Mouse (Mus musculus): ENCODE data around the gene Hist1h4h.
"Not testable (repeated sequence)": the region's sequence is repeated elsewhere in the genome, so short reads cannot be mapped to it uniquely, and the experiment has no call there.

The Hist1h4h gene

DNA sequence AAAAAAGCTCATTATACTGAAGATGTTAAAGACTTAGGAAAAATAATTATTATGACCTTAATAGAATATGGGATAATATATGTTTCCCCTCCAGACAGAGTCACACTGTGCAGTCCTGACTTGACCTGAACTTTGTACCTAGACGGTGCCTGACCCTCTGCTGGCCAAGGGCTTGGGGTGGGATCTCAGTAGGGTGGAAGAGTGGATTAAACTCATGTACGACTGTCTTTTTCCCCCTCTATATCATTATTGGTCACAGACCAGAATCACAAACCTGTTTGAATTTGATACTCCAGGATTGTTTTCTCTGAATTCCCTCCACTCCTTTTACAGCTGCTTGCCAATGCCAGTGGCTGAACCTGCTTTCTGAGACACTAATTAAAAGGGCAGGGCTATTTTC is 29.8 kb downstream of the Hist1h4h start:
- DNase-seq: not testable (repeated sequence)

DNA sequence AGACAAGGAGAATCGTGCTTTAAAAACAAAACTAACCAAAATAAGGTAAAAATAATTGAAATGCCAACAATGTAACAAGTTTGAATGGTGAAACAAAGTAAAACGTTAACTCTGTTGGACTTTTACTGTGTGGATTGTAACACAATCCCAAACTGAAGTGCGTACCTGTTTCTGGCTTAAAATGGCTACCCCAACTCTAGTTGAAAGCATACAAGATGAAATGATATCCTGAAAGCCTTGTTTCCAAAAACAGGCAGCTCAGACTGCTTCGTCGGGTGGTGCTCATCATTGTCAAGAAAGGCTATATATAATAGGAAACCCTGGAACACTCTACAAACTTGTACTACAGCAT is 30.7 kb downstream of the Hist1h4h start:
- not testable (repeated sequence) for DNase-seq

DNA sequence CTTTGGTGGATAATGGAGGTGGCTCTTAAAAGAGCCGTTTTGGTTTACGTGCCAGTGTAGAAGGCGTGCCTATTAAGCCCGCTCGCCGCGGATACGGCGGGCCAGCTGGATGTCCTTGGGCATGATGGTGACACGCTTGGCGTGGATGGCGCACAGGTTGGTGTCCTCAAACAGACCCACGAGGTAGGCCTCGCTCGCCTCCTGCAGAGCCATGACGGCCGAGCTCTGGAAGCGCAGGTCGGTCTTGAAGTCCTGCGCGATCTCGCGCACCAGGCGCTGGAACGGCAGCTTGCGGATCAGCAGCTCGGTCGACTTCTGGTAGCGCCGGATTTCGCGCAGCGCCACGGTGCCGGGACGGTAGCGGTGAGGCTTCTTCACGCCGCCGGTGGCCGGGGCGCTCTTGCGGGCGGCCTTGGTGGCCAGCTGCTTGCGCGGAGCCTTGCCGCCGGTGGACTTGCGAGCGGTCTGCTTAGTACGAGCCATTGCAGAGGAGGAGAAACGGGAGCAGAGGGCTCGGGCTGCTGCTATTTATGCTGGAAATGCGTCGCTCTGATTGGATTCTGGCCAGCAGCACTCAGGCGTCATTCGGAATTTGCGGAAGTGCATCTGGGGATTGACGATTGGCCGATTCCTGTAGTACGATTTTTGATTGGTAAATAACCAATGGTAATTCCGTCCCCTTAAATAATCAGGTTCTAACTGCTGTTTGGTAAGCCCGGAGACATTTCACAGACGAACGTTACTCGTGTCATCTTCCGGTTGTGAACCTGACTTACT is 31.2 kb downstream of the Hist1h4h start, which contains the start of gene Hist1h3e:
Gene Hist1h3e, minus strand, starts transcription at position 487 of the 777 bp plus-strand sequence.
- DNase-seq: peak; percentile 95

DNA sequence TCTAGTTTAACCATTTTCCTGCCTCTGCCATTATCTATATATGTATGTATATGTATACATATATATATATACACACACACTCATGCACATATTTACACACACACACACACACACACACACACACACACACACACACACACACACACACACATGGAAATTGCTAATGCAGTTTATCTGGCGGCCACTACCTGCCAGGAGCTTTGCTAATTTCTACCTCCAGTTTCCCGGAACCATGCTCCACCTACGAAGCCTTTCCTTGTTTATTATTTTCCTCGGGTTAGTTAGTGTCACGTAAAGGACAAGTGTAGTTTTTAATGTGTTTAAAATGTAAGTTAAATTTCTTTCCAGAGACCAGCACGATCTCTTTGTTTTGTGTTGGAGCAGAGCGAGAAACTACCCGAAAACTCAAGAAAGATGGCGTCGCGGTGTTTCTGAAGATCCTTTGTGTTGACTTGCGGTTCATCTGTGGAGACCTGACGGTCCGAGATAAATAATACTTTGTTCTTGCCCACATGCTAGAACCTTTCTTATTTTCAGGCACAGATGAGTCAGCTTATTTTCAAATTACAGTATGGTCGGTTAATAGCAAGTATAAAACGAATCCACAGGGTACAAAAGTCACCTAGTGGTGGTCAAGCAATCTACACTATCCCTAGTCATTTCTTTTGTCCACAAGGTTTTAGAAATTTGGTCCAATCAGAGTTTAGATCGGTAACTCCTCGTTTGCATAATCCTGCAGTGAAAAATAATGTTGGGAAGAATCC is 32.0 kb downstream of the Hist1h4h start:
- DNase-seq: peak; percentile 51

DNA sequence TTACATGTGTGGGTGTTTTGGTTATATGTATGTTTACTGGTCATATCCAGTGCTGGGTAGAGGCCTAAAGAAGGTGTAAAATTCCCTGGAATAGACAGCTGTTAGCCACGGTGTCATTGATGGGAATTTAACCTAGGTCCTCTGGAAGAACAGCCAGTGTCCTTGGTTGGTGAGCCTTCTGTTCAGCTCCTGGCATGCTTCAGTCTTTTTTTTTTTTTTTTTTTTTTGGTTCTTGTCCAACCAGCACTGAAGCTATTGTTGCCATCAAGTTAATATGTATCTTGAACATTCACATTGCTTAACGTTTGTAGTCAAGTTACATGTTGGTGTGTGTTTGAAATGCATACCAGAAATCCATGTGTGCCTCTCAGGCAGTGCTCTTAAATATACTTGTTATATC is 33.6 kb downstream of the Hist1h4h start:
- DNase-seq: no peak

DNA sequence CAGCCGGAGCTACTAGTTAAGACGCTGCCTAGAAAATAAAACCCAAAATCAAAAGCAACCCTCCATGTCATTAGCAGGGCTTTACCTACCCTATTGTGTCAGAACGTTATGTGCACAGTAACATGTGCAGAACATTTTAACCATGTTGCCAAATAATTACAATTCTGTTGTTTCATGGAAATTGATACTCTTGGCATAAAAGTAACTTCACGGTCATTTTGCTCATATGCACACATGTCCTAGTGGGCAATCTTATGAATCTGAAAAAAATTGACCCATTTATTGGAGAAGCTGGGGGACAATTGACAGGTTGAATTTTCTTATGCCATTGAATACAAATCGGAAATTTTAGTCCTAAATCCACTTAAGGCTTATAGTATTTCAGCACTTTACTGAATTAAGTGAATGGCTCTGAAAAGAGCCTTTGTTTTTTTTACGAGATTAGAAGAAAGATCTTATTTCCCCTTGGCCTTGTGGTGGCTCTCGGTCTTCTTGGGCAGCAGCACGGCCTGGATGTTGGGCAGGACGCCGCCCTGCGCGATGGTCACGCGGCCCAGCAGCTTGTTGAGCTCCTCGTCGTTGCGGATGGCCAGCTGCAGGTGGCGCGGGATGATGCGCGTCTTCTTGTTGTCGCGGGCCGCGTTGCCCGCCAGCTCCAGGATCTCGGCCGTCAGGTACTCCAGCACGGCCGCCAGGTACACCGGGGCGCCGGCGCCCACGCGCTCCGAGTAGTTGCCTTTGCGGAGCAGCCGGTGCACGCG is 39.6 kb downstream of the Hist1h4h start:
- DNase-seq: not testable (repeated sequence)

DNA sequence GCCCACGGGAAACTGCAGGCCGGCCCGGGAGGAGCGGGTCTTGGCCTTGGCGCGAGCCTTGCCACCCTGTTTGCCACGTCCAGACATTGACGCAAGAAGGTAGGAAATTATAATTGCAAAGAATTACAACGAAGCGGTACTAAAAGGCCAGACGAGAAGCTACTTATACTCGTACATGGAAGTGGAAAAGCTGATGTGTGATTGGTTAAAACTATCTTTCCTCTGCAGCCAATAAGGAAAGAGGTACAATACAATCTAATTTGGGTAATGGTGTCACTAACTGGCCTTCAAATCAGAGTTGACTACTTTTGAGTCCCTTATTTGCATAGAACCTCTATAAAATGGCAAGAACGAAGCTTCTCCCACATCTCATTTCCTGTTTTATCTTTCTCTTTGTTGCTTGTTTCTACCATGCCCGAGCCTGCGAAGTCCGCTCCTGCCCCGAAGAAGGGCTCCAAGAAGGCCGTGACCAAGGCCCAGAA is 40.2 kb downstream of the Hist1h4h start, which contains the start of the genes Hist1h2ae and Hist1h2bg:
Gene Hist1h2ae, minus strand, starts transcription at position 199 of the 482 bp plus-strand sequence.
Gene Hist1h2bg, plus strand, starts transcription at position 375 of the 482 bp plus-strand sequence.
- DNase-seq: peak; percentile 69

DNA sequence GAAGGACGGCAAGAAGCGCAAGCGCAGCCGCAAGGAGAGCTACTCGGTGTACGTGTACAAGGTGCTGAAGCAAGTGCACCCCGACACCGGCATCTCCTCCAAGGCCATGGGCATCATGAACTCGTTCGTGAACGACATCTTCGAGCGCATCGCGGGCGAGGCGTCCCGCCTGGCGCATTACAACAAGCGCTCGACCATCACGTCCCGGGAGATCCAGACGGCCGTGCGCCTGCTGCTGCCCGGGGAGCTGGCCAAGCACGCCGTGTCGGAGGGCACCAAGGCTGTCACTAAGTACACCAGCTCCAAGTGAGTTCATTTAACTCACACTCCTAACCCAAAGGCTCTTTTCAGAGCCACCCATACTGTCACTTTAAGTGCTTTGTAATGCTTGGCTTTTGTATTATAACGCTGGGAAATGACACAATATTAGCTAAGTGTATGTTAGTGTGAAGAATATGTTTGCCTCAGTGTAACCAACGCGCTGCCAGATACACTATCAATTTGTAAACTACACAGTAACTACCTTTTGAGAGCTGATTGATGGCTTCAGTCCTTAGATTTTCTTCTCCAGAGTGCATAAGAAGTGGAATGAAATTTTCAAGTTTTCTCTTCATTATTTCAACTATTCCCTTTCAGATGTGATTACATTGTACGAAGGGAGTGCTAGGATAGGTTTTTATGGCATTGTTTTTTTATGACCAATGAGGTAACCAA is 40.8 kb downstream of the Hist1h4h start:
- not testable (repeated sequence) for DNase-seq

DNA sequence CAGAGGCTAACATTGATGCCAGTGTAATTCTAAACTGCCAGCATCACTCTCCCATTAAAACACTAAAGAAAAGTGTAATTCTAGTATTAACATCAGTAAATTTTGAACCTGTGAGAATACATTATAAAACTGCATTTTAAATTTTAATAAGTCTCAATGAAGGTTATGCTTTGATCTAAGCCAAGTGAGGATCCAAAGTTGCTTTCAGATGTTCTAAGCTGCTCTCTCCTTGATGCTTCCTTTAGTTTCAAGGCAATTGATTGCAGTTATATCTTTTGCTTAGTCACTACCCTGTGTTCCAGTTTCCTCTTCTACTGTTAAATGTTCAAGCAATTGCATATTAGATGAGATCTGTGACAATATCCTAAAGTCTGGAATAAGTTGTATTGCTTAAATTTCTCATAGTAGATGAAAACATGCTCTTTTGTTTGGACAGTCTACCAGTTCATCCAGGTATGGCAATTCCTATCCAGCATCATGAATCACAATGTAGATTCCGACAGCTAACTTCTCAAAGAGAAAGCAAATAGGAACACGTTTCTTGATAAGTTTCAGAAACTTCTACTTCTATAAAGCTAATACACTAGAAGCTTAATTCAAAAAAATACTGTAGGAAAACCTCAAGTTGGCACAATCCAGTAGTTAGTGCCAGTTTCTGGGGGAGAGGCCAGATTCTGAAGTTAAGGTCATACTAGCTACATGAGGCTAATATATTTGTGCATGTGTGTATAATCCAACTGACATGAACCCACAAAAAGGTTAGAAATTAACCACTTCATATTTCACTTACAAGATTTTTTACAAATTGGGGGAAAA is 41.6 kb downstream of the Hist1h4h start:
- no peak for DNase-seq

DNA sequence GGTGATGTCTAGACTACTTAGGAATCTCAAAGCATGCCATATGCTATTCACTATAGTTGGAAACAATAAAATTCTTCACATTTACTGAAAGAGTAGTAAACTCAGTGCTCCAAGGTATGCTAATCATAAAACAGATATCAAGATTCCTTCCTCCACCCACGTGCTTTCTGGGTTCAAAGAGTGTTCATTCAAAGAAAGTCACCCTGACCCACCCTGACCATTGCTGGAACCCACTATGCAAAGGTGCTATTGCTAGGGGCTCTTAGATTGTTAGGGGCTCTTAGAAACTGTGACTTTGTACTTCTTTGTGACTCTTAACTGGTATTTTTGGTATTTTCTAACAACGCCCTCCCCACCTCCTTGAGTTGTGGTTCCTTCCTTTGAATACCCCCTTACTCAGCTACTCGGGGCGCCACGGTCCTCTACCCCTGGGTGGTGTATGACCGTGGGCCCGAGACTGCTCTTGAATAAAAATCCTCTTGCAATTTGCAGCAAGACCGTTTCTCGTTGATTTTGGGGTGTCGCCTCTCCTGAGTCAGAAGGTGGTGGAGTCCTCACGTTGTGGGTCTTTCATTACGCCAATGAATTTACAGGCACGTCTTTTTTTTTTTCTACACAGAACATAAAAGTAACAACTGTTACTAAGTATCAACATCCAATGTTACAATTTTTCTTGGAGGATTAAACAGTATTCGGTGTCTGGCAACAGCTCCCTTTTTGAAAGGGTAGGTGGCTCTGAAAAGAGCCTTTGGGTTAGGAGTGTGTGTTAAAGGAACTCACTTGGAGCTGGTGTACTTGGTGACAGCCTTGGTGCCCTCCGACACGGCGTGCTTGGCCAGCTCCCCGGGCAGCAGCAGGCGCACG is 42.4 kb downstream of the Hist1h4h start:
- not testable (repeated sequence) for DNase-seq

DNA sequence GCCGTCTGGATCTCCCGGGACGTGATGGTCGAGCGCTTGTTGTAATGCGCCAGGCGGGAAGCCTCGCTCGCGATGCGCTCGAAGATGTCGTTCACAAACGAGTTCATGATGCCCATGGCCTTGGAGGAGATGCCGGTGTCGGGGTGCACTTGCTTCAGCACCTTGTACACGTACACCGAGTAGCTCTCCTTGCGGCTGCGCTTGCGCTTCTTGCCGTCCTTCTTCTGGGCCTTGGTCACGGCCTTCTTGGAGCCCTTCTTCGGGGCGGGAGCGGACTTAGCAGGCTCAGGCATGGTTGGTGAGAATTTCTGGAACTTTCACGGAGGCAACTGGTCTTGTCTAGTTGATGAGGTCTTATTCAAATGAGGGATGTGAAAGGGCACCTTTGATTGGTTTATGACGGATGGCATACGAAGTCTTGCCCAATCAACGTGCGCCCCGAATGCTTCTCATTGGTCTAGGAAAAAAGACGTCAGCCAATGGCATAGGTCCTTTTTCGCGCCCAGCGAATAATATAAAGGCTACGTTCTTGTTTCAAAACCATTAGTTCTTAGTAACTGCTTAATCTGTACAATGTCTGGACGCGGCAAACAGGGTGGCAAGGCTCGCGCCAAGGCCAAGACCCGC is 43.2 kb downstream of the Hist1h4h start, which contains the start of the genes Hist1h2bf and Hist1h2ad:
Gene Hist1h2bf, minus strand, starts transcription at position 299 of the 627 bp plus-strand sequence.
Gene Hist1h2ad, plus strand, starts transcription at position 484 of the 627 bp plus-strand sequence.
- peak; percentile 93 for DNase-seq

DNA sequence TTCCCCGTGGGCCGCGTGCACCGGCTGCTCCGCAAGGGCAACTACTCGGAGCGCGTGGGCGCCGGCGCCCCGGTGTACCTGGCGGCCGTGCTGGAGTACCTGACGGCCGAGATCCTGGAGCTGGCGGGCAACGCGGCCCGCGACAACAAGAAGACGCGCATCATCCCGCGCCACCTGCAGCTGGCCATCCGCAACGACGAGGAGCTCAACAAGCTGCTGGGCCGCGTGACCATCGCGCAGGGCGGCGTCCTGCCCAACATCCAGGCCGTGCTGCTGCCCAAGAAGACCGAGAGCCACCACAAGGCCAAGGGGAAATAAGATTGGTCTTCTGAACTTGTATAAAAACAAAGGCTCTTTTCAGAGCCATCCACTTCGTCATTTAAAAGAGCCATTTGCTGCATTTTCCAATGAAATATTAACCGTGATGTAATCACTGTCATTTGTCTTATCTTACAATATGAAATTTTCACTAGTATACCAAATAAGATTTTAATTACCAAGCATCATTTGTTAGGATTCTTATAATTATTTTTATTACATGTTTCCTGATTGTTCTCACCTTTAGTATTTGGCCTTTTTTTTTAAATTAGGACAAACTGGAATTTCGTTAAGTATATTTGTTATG is 43.8 kb downstream of the Hist1h4h start:
- DNase-seq: not testable (repeated sequence)

DNA sequence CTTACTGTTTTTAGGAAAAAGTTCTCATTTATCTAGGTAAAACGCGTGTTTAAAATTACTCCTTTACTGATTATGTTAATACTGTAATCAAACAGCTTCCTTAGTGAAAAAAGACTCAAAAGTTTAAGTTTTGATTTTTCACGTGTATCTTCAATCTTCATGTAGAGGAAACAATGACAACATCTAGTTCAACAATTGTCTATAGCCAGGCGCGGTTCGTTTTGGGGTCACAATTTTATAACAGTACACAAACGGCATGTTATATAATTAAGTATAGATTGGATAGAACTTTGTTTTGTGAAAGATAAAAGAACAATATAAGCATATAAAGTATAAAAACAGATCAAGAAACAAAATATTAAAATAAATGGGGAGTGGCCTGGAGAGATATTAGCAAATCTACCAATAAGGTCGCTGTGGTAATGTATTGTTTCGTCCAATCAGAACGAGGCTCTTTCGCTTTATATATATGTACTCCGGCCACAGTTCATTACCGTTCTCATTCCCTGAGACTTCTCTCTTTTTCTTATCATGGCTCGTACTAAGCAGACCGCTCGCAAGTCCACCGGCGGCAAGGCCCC is 44.5 kb downstream of the Hist1h4h start, which contains the start of gene Hist1h3d:
Gene Hist1h3d, plus strand, starts transcription at position 493 of the 581 bp plus-strand sequence.
- no peak for DNase-seq

DNA sequence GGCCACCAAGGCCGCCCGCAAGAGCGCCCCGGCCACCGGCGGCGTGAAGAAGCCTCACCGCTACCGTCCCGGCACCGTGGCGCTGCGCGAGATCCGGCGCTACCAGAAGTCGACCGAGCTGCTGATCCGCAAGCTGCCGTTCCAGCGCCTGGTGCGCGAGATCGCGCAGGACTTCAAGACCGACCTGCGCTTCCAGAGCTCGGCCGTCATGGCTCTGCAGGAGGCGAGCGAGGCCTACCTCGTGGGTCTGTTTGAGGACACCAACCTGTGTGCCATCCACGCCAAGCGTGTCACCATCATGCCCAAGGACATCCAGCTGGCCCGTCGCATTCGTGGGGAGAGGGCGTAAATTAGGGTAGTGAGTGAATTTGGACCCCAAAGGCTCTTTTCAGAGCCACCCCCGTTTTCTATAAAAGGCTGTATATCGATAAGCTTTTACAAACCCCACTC is 45.0 kb downstream of the Hist1h4h start:
- not testable (repeated sequence) for DNase-seq

DNA sequence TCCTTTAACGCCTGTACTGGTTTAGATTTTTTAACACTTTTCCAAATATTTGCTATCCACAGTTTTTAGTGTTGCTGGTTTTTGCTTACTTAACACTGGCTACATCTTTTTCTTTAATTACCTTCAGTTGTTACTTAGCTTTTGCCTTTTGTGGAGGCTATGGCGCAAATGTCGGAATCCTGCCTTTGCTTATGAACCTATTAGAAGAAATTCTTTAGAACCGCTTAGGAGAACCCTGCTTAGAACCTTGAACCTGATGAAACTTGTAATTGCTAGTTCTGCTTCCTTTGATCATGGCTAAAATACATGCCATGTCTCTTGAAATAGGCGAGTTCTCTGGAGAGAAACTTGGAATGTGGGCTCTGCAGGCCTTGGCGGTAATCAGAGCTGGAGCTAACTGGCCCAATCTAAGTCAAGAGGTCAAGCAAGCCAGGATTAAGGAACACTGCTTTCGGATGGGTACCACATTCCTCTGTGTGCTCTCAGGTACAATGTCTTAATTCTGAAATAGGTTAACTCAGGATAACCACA is 45.6 kb downstream of the Hist1h4h start:
- DNase-seq: no peak

DNA sequence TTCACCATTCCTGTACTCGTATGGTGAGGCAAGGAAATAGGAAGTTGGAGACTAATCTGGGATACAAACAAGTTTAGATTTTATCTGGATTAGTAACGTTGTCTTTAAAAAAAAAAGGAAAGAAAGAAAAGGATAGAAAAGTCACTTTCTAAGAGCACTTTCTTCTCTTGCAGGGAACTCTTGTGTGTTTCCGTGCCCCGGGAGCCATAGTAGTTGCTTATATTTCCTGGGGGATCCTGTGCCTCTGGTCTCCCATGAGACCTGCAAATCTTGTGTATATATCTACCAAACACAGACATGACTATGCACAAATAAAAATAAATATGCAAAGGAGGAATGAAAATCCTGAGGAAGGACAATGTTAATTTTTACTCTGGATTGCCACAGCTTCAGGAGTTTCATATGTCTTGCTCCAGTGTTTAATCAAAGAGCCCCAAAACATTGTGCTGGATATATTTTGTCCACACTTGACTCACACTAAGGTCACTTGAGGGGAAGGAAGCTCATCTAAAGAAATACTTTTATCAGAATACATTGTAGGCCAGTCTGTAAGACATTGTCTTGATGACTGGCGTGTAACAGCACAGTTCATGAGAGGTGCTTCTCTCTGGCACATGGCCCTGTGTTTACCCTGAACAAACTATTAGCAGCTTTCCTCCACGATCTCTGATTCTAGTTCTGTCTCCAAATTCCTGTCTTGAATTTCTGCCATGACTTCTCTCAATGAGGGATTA is 46.2 kb downstream of the Hist1h4h start:
- DNase-seq: no peak

DNA sequence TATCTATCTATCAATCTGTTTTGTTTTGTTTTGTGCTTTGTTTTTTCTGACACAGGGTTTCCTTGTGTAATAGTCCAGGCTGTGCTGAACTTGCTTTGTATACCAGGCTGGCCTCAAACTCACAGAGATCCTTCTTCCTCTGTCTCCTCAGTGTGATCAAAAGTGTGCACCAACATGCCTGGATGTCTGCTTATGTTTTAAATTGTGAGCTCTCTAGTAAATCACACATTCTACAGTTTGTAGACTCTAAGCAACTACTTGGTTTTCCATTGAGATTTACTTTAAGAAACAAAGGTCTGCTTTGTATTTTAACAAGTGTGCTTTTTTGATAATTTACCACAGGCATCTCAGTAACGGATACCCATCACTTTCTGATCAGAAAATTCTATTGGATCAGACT is 47.0 kb downstream of the Hist1h4h start:
- DNase-seq: no peak

Data from kidney, postnatal 10 days (tissue).